Mouse (Mus musculus) layer of hippocampus, adult 11-12 months (tissue): ENCODE results near the gene Eef1akmt3.

Experiments used
- DNase-seq: peaks from one replicate; pipeline ENCODE4 v3.0.0; 2022; ENCODE audit warnings: low spot score

Eef1akmt3 gene

DNA sequence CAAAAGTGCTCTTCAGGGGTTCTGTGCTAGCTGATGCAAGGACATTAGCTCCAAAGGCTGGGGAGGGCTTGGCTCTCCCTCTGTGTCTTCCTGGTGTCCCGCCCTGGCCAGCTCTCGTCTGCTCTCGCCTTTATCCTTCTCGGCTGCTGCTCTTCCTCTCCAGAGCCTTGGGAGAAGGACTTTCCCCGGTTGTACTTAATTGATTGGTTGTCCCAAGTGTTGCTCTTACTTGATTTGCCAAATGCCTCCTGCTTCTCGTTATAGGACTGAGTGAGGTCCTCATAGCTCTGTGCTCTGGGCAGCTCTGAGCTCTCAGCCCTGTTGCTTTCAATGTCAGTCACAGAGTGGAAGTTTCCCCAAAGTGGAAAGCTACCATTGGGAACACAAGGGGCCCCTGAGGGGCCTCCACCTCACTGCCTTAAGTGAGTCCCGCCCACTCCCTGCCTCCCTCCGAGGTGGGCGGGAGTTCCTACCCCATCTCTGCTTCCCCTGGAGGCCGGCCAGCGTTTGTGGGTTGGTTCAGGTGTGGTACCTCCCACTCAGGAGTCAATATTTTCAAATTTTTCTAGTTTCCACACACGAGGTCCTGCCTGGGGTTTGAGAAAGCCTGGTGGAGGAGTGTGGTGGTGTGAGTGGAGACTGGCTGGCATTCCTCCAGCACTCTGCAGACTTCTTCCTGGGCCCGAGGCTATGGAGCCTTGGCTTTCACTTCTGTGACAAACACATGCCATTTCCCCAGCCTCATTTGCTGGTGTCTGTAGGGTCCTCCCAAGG is 43.8 kb downstream of the Eef1akmt3 start:
- no peak for DNase-seq

DNA sequence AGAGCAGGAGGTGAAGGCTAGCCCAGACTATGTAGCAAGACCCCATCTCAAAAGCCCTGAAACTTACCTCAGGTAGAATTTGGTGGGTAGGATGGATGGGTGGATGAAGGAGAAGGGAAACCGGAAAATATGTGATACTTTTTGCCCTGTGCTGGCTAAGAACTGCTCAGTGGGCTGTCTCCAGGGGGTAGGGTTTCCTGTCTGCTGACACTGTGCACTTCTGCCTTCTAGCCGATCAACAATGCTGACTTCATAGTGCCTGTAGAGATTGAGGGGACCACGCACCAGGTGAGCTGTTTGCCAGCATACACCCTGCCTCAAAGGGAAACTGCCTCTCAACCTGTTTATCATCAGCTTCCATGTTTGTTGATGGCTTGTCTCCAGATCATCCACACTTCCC is 47.7 kb downstream of the Eef1akmt3 start:
- no peak for DNase-seq

DNA sequence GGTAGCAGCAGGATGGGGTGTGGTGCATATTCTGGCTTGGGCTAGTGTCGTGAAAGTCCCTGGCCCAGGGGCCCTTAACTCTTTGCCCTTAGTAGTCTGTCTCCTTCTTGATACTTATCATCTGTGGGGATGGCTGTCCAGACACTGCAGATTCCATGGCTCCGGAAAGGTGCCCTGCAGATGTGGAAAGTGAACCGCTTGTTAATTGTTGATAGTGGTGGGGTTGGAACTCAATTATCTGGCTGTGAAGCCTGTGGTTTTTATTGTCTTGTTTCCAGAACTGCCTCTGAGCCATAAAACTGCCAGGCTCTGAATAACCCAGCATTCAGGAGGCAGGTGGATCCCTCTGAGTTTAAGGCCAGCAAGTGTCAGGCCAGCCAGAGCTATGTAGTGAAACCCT is 49.6 kb downstream of the Eef1akmt3 start:
- no peak for DNase-seq

DNA sequence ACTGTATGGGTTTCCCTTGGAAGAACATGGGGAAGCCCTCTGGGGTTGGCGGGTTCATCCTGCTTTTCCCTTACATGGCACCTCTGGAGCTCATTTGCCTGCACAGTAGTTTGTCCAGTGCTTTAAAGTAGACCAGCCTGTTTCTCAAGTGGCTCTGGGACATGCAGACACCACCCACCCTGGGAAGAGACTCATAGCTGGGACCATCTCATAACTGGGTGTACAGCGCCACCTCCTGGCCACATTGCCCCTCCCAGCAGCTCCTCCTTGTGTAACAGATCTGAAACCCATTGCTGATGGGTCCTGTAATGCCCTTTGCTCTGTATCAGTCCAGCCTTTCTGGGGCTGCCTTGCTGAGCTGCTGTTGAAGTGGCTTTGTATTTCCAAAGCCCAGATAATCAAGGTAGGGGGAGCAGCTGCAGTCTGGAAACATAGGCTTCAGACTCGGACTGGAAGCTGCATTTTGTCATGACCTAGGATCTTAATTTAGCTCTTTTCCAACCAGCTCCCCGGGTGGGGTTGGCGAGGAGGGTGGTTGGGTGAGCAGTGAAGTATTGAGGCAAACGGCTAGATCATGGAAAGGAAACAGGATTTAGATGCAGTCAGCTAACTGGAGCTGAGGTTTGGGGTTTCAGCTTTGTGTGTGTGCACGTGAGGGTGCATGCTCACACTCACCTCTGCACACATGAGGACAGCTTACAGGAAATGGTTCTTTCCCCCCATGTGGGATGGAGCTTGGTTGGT is 50.8 kb downstream of the Eef1akmt3 start:
- DNase-seq: peak; percentile 91

DNA sequence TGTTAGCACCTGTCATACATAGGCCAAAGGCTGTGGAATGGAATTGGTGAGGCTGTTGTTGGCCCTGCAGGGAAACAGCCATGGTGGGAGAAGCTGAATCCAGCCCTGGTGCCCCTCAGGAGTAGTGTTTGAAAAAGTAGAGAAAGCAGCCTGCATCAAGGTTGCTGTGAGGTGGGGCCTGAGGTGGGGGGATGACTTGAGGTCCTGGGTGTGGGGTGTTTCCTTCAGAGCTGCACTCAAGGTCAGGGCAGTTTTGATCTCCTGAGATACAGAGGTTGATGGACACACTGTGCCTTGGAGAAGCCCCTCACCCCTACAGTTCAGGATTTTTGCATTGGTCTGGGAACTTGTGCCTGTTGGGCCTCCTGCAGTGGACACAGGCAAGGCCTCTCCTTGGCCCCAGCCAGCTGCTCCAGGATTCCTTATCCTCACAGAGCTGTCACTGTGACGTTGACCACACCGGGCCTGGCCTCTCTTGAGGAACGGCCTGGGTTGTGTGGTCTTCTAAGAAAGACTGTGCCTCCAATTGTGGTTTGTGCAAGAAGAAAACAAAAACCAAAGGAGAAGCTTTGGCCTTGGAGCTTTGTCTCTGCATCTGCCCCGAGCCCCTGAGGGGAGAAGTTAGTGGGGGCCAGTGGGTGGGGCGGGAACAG is 52.7 kb downstream of the Eef1akmt3 start:
- no peak for DNase-seq

DNA sequence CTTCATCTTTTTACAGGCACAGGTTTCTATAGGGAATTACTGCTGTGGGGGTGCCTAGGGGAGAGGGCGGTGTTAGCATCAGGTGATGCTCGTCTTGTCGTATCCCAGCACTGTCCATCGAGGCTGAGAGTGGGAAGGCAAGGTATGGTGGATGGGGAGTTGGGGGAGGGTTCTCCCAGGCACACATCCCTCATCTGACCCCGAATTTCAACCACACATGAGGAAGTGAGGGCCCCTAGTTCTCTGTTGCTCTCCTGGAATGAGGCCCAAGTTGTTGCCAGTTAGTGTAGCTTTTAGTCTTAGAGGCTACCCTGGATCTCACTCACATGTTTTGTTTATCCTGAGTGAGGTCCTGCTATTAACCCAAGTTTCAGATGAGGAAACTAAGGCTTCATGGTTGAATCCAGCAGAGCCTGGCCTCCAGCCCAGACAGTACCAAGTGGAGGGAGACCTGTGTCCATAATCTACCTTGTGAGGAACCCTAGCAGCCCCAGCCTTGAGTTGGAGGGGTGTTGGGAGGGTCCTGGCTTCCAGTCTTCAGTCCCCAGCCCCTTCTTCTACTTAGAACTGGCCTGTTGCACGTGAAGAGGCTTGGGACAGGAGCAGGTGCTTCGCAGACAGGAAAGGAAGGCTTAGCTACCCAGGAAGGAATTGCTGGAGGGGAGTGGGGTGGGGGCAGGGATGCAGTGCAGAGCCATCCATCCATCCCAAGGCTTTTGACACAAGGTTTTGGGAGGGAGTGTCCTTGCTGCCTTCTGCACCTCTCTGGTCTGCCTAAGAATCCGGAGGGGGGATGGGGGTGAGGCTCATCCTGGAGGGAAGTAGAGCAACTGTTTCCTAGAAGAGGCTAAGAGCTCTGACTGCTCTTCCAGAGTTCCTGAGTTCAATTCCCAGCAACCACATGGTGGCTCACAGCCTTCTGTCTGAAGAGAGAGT is 53.9 kb downstream of the Eef1akmt3 start:
- DNase-seq: no peak

DNA sequence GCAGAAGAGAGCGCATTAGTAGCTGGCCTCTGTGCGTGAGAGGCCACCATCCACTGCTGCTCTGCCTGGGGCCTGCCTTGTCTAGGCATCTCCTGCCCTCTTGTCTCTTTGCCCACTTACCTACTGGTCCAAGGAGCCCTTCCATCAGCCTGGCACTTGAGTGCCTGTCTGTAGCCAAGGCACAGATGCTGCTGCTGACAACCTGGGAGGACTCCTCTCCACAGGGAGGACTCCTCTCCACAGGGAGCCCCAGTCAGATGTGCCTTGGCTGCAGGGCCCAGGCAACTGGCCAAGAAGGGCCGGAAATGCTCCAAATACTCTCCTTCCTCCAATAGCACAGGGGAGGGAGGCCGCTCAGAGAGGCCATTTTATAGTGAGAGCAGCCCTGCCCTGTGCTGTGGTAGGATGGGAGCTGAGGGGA is 54.8 kb downstream of the Eef1akmt3 start:
- DNase-seq: peak; percentile 77

DNA sequence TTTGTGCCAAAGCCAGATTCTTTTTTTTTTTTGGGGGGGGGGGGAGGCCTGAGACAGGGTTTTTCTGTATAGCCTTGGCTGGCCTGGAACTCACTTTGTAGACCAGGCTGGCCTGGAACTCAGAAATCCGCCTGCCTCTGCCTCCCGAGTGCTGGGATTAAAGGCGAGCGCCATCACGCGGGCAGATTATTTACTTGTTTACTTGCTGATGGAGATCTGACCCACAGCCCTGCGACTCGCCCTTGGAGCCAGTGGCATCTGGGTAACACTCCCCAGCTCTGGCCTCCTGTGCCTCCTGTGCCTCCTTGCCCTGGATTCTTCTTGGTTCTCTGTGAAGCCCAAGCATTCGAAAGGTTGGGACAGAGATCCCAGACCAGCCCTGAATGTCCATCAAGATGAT is 55.7 kb downstream of the Eef1akmt3 start:
- no peak for DNase-seq

DNA sequence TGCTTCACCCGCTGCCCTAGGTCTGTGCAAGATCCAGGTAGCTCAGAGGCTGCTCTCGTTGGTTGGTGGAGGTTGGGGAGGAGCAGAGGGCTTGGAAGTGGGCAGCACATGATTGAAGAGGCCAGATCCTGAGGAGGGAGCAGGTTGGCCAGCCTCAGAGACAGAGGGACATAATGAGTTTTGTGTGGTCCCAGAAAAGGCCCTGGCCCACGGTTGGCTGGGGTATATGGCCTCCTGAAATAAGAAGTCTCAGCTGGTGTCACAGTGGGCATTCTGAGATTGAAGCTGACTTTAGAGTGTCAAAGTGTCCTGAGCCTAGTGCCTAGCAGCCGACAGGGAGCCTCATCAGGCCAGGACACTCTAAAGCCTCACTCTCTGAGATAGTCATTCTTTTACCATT is 56.2 kb downstream of the Eef1akmt3 start:
- DNase-seq: no peak

DNA sequence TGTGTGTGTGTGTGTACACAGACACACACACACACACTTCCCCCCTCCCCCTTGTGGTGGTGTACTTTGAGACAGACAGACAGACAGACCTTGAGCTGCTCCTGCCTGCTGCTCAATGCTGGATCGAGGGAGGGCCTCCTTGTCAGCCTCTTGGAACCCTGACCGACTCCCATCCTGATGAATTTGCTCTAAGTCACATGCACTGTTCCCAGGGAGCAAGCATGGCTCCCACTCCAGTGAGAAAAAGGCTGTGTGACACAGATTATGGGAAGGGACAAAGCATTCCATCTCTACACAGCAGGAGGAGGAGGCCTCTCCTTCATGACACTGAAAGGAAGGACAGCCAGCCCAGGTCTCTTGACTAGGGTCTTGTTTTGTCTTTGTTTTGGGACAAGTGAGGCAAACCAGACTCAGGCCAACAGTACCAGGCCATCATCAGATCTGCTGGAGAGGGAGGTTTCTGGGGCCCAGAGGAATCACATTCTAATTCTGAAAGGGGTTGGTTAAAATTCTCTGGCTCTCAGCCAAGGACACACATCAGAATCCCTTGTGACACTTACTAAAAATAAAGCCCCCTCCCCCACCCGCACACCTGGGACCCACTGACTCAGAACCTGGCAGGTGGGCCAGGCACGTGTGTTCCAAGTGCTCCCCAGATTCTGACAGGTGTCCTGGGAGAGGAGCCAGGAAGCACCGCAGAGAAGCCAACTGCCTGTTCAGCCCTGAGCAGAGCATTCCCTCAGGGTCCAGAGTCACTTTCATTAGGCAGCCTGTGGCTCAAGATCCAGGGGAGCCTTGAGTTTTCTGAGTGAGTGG is 56.9 kb downstream of the Eef1akmt3 start:
- DNase-seq: peak; percentile 53

DNA sequence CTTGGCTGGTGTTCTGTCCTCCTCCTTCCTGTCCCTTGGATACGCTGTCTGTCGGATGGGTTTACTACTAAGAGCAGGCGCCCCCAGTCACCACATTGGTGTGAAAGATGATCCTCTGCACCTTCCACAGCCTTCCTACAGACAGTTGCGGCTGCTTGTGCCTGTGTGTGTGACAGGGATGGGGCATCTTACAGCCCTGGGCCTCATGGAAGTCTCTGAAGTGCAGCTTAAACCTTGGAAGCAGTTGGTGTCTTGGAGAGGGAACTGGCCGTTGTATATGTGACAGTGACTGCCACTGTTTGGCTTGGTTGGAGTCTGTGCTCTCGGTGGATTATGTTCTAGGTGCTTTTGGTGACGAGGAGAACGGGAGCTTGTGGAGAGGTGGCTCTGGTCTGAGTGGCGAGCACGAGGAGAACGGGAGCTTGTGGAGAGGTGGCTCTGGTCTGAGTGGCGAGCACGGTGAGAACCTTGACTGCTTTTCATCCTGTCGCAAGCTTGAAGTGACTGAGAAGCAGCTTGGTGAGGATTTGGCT is 58.1 kb downstream of the Eef1akmt3 start:
- no peak for DNase-seq

DNA sequence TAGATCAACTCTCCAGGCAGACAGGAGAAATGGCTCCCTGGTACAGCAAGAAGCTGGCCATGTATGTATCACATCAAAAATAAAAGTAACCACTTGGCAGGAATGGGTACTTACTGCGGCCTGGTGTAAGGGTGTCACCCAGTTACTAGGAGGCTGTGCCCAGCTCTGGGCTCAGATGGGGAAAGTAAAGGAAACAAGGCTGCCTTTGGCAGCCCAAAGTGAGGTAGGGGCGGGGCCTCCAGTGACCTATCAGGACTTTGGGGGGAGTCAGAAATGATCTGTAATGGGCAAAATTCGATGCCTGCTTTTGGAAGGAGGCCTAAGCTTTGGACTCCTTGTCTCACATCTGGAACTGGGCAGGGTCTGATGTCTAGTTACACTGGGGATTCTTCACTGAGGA is 59.6 kb downstream of the Eef1akmt3 start:
- no peak for DNase-seq
